Mouse (Mus musculus) gastrocnemius, adult 8-10 months (tissue): ENCODE data around the gene Insm2. TPM values are rescaled to one million over a fixed set of nuclear protein-coding genes. Genes with fewer than 3 reads are reported as not detected.
"Not testable (repeated sequence)": the region's sequence is repeated elsewhere in the genome, so short reads cannot be mapped to it uniquely, and the experiment has no call there.

Experiments
- DNase-seq, 2 experiments: peaks; one replicate each; pipeline ENCODE4 v3.0.0; 2022; ENCODE audit warnings: low spot score in 2 of 2
- total RNA-seq, 4 experiments: library from RNA; stranded (reverse); gene quantifications; 2 replicates each; pipeline ENCODE4 v1.2.4; 2022

Insm2 gene
- not detected for total RNA-seq

DNA sequence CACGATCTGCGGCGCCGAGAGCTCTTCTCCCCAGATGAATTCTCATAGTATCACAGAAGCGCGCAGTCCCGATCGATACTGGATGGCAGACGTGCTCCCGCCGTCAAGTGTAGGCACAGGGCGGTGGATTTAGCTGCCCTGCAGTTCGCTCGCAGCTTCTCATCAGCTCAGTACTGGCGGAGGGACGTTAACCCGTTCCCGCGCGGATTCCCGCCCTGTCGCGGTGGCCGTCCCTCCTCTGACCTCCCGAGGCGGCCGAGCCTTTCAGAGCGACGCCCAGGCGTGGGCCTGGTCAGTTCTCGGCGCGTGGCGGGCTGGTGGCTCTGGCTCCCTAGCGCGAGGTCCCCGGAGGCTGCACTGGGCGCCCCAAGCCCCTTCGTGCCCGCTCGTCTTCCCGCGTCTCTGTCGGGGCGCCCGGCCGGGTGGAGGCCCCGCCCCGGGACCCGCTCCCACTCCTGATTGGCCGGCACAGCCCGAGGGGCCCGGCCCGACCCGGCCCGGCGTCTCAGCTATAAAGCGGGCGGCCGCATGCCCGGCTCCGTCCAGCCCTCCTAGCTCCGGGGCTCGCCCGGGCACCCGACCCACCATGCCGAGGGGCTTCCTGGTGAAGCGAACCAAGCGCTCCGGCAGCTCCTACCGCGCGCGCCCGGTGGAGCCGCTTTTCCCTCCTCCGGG lies at the start of gene Insm2:
Gene Insm2 (plus strand): TSS at position 541 of the 675 bp plus-strand sequence.
- DNase-seq = no peak

DNA sequence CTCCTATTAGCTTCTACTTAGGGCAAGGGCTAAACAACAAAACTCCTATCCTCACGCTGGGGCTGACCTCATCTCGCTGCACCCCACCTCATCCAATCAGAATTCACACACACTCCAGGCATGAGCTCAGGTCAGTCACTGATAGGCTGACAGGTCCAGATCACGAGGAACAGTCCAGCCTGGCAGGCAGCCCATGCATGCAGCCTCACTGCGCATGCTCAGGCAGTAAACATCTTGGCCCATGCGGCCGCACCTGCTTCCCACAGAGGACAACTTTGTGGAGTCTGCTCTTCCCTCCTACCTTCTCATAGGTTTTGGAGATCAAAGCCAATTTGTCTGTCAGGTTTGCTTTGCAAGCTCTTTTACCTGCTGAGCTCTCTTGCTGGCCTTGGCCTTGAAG lies 44.3 kb upstream of the Insm2 start:
- DNase-seq = not testable (repeated sequence)

DNA sequence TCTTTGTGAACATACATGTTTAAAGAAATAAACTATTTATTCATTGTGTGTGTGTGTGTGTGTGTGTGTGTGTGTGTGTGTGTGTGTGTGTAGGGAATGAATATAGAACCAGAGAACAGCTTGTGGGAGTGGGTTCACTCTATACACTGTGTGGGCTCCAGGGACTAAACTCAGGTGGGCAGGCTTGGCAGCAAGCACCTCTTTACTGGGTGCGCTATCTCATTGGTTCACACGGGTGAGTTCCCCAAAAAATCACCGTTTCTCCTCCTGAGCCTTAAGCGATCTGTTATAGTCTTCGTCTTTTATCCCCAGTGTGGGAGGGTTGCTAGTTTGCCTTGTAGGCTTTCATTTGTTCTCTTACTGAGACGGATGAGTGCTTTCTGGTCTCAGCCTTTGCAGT lies 41.4 kb upstream of the Insm2 start:
- no peak for DNase-seq

DNA sequence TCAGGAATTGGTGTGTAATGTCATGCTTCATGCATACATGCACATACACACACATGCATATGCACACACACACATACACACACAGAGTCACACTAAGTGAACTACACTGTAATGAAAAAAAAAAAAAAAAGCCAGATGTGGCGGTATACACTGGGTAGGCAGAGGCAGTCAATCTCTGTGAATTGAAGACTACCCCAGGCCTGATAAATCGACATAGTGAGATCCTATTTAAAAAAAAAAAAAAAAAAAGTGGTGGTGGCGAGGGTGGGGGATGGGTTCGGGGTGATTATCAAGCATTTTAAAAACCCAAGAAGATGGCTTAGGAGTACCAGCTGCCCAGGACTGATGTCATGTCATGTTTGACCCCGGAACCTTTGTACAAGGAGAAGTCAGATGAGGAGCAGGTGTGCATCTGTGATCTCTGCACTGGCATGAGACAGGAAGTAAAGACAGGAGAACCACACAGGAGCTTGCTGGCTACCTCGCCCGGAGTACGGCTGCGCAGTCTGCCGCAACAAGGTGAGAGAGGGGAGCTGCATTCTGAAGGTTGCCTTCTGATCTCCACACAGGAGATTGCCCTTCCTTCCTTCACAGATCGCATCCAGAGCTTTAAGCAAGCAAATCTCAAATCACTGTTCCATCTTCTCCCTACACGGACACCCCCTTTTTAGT lies 39.9 kb upstream of the Insm2 start:
- no peak for DNase-seq

DNA sequence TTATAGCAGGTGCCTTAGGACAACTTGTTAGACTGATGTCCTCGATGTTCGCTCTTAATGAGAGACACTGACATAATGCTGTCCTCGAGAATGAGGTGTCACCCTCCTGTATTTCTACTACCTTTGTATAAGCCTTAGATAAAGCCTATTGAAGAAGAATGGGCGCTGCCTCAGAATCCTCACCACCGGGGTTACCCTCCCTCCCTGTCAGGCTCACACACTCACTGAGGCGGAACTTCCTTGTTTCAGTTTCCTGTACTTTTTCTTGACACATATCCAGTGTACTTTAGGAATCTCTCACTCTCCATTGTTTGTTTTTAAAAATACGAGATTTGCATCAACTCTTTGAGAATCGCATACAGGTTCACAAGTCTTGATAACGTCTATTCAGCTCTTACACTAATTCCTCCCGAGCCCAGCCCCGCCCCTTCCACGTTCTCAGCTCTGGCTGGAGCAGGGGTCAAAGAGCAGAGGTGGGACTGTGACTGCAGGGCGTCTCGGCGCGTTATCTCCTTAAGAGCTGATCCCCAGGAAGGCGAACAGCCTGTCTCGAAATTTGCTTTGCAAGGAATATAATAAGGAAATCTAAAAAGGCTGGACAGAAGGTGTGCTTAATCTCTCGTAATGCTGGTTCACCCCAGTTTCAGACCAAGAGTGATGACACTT lies 39.1 kb upstream of the Insm2 start:
- no peak for DNase-seq

DNA sequence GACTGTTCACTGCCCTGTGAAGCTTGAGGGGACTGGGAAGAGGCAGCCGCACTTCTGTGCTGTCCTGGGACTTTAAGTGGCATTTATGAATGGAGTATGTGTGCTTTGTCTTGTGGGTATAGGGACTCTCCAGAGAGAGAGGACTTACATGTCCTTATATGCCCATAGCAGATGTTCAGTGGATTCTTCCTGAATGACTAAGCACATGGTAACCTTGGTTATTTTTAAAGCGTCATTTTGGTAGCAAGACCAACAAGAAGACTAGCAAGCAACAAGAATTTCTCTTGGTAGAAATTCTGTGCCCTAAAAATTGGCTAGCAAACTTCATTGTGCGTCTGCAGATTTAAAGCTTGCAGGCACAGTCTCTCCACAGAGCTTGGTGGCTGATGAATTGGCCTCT lies 35.5 kb upstream of the Insm2 start:
- no peak for DNase-seq

DNA sequence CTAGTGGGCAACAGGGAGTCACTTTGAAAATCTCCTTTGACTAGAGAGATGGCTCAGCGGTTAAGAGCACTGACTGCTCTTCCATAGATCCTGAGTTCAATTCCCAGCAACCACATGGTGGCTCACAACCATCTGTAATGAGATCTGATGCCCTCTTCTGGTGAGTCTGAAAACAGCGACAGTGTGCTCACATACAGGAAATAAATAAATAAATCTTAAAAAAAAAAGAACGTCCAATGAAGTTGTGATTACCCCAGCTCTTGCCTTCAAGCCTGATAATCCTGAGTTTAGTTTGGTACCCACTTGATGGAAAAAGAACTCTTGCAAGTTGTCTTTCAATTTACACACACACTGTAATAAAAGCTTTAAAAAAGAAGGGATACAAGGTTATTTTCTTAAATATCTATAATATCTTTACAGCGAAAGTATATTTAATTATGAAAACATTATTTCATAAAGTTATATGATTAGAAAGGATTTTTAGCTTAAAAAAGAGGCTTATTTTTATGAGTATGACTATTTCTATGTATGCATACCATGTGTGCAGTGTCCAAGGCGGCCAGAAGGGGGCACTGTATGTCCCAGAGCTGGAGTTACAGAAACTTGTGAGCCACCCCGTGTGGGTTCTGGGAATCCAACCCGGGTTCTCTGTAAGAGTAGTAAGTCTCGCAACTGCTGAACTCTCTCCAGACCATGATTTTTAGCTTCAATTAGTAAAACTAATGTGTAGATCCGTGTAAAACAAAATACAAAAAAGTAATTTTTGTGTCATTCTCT lies 34.9 kb upstream of the Insm2 start:
- DNase-seq = no peak

DNA sequence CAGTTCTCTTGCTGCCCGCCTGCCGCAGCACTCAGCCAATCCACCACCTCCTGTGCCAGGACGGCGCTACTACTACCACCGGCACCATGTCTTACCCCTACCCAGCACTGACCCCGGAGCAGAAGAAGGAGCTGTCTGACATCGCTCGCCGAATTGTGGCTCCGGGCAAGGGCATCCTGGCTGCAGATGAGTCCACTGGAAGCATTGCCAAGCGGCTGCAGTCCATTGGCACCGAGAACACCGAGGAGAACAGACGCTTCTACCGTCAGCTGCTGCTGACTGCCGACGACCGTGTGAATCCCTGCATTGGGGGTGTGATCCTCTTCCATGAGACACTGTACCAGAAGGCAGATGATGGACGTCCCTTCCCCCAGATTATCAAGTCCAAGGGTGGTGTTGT lies 34.0 kb upstream of the Insm2 start, which contains the start of gene Aldoart2:
Gene Aldoart2 (plus strand): TSS at position 34 of the 400 bp plus-strand sequence.
- DNase-seq = no peak

DNA sequence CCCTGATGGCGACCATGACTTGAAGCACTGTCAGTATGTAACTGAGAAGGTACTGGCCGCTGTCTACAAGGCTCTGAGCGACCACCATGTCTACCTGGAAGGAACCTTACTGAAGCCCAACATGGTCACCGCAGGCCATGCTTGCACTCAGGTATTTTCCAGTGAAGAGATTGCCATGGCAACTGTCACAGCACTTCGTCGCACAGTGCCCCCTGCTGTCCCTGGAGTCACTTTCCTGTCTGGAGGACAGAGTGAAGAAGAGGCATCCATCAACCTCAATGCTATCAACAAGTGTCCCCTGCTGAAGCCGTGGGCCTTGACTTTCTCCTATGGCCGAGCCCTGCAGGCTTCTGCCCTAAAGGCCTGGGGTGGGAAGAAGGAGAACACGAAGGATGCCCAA lies 33.4 kb upstream of the Insm2 start:
- no peak for DNase-seq

DNA sequence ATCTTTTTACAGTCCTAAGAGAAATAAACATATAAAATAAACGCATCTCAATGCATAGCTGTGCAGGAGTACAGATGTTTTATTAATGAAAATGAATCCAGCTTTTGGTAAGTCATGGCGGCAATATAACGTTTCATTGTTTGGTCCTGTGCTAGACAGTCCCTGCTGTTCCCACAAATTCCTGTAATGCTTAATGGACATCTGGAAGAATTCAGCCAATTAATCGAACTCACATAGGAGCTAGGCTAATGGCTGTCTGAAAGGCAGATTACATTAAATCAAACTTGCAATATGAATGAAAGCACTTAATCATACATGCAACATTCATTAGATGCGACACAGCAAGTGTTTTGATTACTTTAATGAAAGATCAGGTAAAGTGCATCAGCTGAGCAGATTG lies 32.4 kb upstream of the Insm2 start:
- no peak for DNase-seq

DNA sequence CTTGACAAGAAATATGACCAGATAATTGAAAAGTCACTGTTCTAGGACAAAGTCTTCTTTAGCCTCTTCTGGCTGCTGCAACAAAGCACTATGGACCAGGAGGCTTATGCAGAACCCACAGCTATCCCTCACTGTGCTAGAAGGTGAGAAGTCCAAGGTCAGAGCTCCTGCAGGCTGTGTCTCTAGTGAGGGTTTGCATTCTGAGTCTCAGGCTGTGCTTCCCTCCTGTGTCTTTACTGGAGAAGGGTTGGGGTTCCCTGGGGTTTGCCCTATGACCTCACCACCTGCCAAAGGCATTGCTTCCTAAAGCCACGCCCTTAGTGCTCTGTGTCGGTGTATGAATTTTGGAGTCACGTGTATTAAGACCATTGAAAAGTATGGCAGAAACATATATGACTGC lies 30.8 kb upstream of the Insm2 start:
- DNase-seq = no peak

DNA sequence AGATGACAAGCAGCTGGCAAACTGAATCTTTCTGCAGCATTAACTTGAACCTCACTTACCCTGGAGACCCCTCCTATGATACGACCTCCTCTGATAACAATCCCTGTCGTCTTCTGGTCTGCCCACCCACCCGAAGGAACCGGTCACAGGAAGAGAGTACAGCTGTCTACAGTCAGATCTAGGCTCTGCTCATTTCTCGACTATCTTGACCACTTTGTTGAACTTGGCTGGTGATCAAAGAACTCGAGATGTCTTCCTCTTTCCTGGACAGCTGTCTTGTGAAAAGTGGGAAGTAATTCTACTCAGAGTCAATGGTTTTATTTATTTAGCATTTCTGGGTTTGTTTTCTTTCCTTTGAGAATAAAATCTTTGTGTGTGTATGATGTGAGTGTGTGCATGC lies 29.6 kb upstream of the Insm2 start:
- DNase-seq = no peak

DNA sequence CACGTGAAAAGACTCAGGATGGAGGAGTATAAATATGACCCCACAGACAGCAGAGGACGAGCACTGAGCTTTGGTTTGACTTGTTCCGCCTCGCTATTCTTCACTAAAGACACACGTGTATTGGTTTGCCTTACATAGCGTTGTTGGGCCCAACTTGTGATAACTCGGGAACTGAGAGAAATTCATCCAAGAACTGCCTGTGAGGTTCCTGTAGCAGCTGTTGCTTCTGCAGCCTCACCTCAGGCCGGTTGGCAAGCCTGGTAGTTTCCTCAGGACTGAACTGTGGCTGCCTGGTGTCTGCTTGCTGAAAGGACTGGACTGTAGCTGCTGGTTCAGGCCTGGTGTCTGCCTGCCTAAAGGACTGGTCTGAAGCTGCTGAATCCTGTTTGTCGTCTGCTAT lies 28.6 kb upstream of the Insm2 start:
- no peak for DNase-seq

DNA sequence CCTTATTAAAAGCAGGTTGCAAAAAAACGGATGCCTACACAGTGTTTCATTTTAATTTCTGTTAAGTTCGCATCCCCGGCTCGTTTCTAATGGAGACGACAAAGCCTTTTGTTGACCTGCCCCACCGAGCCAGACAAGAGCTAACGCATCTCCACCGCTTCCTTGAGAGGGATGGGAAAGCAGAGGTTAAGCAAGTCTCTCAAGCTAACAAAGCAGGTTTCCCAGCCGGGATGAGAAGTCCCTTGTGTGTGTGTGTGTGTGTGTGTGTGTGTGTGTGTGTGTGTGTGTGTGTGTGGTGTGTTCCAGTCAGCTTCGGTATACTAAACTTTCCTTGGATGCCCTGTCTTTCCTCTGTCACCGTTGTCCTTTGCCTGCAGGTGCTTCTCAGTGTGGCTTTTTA lies 28.0 kb upstream of the Insm2 start:
- no peak for DNase-seq

DNA sequence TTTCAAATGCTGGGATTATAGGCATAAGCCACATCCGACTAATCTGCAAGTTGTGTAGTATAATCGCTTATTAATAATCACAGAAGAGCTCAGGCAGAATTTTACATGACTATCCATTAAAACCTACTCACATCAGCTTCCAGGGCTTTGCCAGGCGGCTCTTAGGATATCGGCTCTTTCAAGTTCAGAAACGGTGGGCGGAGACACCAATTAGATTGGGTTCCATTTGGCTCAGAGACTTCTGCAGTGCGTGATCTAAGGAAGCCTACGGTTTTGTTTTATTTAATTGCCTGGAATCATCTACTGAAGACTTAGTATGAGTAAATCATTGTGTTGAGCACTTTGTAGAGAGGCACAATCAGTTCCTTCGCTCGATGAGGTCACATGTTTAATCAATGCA lies 27.6 kb upstream of the Insm2 start:
- no peak for DNase-seq

DNA sequence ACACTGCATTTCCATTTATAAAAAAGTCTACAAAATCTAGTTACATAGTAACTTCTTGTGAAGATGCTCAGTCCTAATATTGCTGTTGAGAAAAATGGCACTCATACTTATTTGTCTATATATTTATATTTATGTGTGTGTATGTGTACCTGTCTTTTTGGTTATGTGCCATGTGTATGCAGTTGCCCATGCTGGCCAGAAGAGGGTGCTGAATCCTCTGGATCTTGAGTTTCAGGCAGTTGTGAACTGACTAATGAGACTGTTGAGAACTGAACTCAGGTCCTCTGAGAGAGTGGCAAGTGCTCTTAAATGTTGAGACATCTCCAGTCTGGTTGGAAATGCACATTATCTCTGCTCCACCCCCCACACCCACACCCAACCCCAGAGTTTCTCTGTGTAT lies 26.1 kb upstream of the Insm2 start:
- DNase-seq = no peak

DNA sequence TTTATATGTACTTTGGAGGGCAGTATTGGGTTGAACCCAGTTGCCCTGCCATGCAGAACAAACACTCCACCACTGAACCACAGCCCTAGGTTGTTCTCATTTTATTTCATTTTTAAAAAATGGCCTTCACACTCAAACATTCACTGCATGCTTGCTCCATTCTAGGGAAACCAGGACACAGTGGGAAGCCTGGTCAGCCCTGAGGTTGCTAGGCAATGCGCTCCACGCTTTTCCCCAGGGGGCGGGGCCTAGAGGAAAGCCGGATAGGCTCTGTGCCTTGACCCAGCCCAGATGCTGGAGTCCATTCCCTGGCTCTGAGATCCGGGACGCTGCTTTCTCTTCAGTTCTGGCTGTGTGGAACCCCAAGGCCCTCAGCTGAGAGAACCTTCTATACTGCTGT lies 25.4 kb upstream of the Insm2 start:
- no peak for DNase-seq

DNA sequence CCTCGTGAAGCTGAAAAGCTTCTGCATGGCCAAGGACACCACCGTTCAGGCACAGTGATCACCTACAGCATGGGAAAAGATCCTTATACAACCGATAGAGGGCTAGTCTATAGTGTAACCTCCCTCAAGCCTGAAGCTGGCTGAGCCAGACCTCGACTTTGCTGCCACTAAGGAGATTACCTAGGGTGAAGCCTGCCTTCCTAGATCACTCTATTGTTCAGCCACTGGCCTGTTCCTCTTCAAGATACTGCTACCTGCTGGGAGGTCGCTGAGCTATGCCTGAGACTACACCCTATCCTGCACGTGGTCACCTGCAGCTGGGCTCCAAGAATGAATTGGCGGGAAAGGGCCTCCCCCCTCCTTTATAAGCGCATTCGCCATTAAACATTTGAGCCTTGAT lies 12.3 kb upstream of the Insm2 start:
- not testable (repeated sequence) for DNase-seq

DNA sequence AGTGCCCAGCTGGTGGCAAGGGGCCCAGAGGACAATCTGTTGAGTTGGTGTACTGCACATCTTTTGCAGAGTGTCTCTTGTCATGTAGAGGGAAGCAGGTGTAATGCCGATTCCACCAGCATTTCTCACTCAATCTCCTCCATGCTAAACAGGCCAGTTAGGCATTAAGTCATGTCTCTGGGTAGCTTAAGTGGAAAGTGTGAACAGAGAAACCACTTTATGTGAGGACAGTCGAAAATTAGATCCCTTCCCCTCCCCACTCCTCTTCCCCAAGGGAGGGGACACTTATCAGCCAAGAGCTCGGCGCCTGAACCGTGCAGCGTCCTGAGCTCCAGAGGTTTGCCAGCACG lies 715 bp upstream of the Insm2 start:
- DNase-seq = no peak

DNA sequence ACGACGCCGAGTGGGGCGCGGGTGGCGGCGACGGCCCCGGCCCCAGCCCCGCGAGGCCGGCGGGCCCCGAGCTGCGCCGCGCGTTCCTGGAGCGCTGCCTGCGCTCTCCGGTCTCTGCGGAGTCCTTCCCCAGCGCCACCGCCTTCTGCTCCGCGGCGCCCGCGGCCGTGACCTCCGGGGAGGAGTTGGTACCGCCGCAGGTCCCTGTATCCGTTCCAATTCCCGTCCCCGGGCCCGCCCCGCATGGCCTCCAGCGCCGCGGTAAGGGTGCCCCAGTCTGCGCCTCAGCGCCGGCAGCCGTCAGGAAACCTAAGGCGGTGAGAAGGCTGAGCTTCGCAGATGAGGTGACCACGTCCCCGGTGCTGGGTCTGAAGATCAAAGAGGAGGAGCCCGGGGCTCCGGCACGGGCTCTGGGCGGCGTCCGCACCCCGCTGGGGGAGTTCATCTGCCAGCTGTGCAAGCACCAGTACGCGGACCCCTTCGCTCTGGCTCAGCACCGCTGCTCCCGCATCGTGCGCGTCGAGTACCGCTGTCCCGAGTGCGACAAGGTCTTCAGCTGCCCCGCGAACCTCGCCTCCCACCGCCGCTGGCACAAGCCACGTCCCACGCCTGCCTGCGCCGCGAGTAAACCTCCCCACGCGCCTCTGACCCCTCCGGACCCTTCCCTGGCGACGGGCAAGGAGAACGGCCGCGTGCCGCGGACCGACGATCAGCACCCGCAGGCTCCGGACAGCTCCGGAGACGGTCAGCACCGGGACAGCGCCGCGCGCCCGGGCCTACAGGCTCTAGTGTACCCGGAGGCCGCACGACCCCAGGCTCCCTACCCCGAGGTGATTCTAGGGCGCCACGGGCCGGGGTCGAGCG lies 644 bp downstream of the Insm2 start:
- DNase-seq = peak; percentile 12 to 13

DNA sequence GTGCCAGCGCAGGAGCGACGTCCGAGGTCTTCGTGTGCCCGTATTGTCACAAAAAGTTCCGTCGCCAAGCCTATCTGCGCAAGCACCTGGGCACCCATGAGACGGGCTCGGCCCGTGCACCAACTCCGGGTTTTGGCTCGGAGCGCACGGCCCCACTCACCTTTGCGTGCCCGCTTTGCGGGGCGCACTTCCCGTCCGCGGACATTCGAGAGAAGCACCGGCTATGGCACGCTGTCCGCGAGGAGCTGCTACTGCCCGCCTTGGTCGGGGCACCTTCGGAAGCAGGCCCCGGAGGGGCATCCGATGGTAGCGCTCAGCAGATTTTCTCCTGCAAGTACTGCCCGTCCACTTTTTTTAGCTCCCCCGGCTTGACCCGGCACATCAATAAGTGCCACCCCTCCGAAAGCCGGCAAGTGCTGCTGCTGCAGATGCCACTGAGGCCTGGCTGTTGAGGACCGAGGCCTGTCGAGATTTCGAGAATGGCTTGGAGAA lies 1.3 kb downstream of the Insm2 start:
- DNase-seq = no peak
